Mouse (Mus musculus) fat pad, adult 2 months (tissue): ENCODE measurements around the gene Tmem120a.

ENCODE experiments used
- DNase-seq: peaks from one replicate; pipeline ENCODE4 v3.0.0-alpha.2; 2011; ENCODE audit warnings: low read depth, low spot score; ENCODE audit errors: extremely low read depth

Tmem120a gene

GRCm38 (mm10) chr5:135711582-135712355 lies 32.5 kb downstream of the Tmem120a start:
- no peak for DNase-seq

DNA sequence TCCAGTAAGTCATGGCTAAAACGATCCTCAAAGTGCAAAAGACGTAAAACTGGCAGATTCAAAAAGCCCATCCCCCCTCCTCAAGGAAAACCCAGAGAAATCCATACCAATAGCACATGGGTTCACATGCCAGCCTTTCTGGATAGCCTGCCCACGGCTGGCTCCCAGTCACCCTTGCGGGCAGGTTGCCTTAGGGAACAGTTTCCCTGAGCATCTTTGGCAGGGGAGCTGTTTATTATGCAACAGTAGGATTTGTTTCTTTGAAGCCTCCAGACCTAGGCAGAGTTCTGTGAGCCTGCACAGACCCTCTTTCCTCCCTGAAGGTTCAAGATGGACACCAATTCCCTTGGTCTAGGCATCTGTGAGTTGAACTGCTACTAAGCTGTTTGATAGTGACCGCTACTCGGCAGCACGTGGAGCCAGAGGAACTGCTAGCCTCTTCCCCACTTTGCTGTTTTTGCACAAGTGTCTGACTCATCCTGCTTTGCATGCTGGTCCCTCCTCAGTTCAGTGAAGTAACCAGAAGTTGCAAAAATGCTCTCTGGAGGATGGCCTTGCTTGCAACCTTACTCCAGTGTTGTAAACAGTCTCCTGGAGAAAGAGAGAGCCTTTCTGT lies 33.5 kb downstream of the Tmem120a start:
- DNase-seq, result no peak

DNA sequence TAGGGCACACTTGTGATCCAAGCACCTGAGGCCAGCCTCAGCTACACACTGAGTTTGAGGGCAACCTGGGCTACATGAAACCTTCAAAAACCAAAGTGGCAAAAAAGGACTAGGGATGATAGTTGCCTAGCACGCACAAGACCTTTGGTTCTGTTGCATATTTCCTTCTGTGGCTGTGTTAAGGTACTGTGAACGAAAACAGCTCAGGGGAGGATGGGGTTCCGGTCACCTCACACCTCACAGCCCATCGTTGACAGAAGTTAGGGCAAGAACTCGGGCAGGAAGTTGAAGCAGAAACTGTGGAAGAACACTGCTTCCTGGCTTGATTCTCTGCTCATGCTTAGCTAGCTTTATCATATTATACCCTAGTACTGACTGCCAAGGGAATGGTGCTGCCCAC lies 34.5 kb downstream of the Tmem120a start:
- DNase-seq, result no peak

GRCm38 (mm10) chr5:135707855-135708254 lies 36.4 kb downstream of the Tmem120a start:
- DNase-seq, result no peak

- no peak for DNase-seq
Measured at GRCm38 (mm10) chr5:135707039-135707438, 37.2 kb downstream of the Tmem120a start.

DNA sequence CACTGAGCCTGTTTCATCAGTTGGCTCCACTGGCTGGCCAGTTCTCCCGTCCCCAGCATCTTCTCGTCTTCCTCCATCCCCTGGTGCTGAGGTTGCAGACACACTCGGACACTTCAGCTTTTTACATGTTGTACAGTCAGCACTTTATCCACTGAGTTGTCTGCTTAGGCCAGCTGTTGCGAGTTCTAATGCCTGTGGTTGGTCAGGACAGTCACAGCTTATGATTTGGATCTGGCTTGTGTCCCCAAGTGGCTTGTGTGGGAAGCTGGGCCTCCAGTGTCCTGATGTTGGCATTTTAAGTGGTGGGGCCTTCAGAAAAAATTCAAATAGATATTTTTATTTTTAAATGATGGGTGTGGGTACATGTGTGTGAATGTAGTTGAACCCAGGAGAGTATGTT lies 38.9 kb downstream of the Tmem120a start:
- DNase-seq, result no peak

DNA sequence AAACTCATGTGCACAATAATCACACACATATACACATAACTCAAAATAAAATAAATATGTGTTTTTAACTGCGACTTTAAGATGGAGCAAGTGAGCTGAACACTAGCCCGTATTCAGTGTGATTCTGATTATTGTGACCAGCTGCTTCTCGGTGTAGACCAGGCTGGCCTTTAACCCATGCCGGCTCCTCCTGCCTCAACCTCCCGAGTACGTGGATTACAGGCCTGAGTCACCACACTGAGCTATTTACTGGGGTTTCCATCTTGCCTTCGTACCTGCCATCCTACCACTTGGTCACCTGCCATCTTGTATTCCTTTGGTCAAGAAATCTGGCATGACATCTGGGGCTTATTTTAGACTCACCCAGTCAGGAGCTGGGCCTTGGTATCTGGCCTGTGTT lies 40.8 kb downstream of the Tmem120a start:
- DNase-seq, result no peak

DNA sequence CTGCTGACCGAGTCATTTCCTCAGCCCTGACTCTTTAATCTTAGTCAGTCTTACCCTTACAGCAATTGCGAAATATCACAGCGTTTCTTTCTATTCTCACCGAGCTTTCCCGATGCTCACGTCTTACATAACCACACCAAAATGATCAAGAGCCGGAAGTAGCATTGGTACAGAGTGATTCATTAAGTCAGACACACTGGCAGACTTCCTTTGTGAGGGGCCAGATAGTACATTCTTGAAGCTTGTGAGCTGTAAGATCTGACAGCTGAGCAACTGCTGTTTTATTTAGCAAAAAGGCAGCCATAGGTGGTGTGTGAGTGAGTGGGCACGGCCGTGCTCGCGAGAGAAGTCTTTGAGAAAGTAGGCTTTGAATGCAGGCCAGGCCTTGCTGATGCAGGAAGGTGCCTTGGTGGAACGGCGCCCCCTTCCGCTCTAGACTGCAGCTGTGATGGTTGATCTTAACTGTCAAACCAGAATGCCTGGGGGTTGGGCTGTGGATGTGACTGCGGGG lies 41.5 kb downstream of the Tmem120a start:
- no peak for DNase-seq

DNA sequence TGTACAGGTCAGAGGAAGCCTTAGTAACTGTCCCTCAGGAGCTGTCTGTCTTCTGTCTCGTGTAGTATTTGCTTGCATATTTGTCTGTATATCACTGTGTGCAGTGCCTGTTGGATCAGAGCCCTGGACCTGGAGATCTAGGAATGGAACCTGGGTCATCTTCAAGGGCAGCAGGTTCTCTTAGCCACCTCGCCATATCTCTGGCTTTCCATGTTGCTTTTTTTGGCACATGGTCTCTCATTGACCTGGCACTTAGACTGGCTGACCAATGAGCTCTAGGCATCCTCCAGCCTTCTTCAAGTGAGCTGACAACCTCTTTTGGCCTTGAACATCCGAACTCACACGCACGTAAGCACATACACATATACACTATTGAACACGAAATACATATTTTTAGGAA lies 42.1 kb downstream of the Tmem120a start:
- no peak for DNase-seq

DNA sequence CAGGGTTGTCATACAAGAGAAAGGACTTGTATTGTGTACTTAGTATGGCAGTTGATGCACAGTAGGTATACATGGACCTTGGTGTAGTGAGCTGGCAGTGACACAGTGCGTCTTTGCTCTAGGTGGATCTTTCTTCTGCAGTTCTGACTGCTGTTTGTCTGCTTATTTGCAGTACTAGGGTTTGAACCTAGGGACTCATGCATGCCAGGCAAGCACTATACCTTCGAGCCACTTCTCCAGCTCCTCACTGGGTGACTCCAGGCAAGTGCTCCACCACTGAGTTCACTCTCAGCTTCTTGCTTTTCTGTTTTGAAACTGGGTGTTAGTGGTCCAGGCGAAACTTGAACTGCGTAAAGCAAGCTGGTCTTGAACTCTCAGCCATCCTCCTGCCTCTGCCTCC lies 42.6 kb downstream of the Tmem120a start:
- DNase-seq, result no peak

- DNase-seq, result no peak
Measured at GRCm38 (mm10) chr5:135697711-135698111, 46.5 kb downstream of the Tmem120a start.

DNA sequence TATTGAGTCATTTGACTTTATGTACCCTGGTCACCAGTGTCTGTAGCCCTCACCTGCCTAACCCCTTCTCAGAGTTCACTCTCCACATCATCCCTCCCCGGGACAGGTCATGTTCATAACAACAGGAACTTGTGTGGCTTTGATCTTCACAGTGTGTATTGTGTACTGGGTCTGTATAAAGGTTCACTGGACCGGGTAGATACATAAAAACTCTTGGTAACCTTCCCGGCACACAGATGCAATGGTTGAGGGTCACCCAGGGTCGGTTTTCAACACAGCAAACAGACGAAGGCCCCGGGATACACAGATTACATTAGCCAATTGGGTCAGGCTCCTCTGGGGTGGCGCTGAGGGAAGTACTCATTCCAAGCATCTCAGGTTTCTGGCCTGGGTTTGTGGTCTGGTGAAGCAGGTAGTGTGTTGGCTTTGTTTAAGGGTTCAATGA lies 48.9 kb downstream of the Tmem120a start:
- no peak for DNase-seq

DNA sequence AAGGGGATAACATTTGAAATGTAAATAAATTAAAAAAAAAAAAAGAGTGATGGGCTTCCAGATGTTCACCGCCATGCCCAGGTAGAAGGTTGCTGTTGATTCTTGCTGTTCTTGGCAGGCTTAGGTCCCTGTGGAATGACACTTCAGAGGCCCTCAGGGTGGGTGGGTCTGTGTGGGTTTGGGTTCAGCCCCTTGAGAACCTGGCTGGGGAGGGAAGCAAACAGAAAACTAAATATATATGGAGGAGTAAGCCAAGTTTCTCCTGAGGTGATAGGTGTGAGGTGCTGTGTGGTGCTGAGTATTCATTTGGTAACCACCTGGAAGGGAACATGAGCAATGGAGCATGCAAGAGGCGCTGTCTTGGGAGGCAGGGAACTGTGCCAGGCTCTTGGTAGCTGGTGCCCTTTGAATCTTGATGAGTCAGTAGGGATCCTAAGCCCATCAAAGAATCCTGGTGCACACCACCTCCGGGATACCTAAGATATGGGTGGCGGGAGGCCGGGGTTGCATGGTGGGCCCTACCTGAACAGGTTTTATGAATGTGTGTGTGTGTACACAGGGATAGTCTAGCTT lies 50.9 kb downstream of the Tmem120a start:
- no peak for DNase-seq

- DNase-seq, result no peak
Measured at GRCm38 (mm10) chr5:135691266-135691665, 53.0 kb downstream of the Tmem120a start.

DNA sequence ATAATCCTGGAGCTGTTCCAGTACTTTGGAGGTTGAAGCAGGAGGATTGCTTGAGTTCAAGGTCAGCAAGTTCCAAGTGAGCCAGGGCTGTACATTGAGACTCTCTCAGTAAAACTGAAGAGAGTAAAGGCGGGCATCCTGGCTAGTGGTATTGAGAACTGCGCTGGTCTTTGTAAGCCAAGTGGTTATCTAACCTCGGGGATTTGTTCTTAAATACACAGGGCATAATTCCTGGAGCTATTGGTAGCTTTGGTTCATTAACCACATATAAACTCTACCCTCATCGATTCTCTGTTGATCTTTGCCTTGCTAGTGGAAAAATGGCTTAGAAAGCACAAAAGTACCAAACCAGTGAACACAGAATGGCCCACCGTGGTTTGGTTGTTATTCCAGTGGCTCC lies 53.8 kb downstream of the Tmem120a start:
- DNase-seq, result no peak
